Mouse (Mus musculus): ENCODE measurements at regions not wholly inside any gene's neighbourhood (a gene's known extent, or its start where the extent isn't known, plus 50 kb on each side); places are given as distances from the start of the nearest gene placed in this dataset.

- TF ChIP-seq CTCF (IDR thresholded peaks at IDR 0.05; ENCODE audit: low read depth, low read length) (no peak), POLR2A (IDR thresholded peaks at IDR 0.05; ENCODE audit: extremely low read depth, insufficient read depth, low read length) (no peak)
Observed at GRCm38 (mm10) chr14:104208855-104209254, 258.9 kb downstream of the Pou4f1 start.

Data from liver, adult 2 months (tissue).